Mouse (Mus musculus): ENCODE results near the gene Rhoc. TPM values are rescaled to one million over a fixed set of nuclear protein-coding genes. Genes with fewer than 3 reads are reported as not detected.
"Not testable (repeated sequence)": the region's sequence is repeated elsewhere in the genome, so short reads cannot be mapped to it uniquely, and the experiment has no call there.

The Rhoc gene
- 40.1 and 64.1 TPM in 2 replicates for polyA plus RNA-seq (2014; fragmentation: Nextera tagmentation; extraction: Ambion mirVana)

GRCm38 (mm10) chr3:104788075-104788474 is at the start of gene Rhoc:
TSS of gene Rhoc (plus strand) at chr3:104788375.
- Histone ChIP-seq H3K27ac (ENCODE audit: low read depth, low read length) (peak within 1 kb of the TSS; percentile 48), H3K4me2 (ENCODE audit: low read depth, low read length) (peak within 1 kb of the TSS; percentile 94), H3K36me3 (ENCODE audit: control insufficient read depth, insufficient read depth, low read length) (no peaks in the 10 kb centered on the region), H3K4me1 (ENCODE audit: control insufficient read depth, insufficient read depth, low read length) (0 out of 2 replicates have a peak, but pooled peaks cover 5% of the 10 kb centered on the region), H3K4me3 (ENCODE audit: low read depth, low read length) (peak within 1 kb of the TSS; percentile 48), H3K9ac (replicated peaks; ENCODE audit: low read depth, low read length) (peak within 1 kb of the TSS; percentile 52), H3K27me3 (ENCODE audit: control insufficient read depth, insufficient read depth, low read length) (peaks cover 11% of the 10 kb centered on the region), H3K9me3 (ENCODE audit: control insufficient read depth, low read length) (no peaks in the 10 kb centered on the region)
- ATAC-seq (ENCODE audit: low read depth) = no peak
- WGBS = 31% methylated on average over 3 of the region's 3 CpGs

- Histone ChIP-seq H3K4me2 (ENCODE audit: low read depth, low read length) (no peak overlapping the region), H3K4me1 (ENCODE audit: control insufficient read depth, insufficient read depth, low read length) (no peaks in the 10 kb centered on the region), H3K27me3 (ENCODE audit: control insufficient read depth, insufficient read depth, low read length) (no peaks in the 10 kb centered on the region), H3K4me3 (ENCODE audit: low read depth, low read length) (no peak overlapping the region), H3K9me3 (ENCODE audit: control insufficient read depth, low read length) (no peaks in the 10 kb centered on the region), H3K27ac (ENCODE audit: low read depth, low read length) (no peak overlapping the region), H3K9ac (replicated peaks; ENCODE audit: low read depth, low read length) (no peak overlapping the region), H3K36me3 (ENCODE audit: control insufficient read depth, insufficient read depth, low read length) (no peaks in the 10 kb centered on the region)
- ATAC-seq (ENCODE audit: low read depth) = no peak
- 92% methylated on average over 3 of the region's 3 CpGs for WGBS
Observed at GRCm38 (mm10) chr3:104741954-104742353, 46.2 kb upstream of the Rhoc start.

GRCm38 (mm10) chr3:104743161-104743560 is 45.0 kb upstream of the Rhoc start:
- no peak overlapping the region for H3K4me3 ChIP-seq (ENCODE audit: low read depth, low read length)
- WGBS = 57% methylated on average over 1 of the region's 1 CpGs
- no peak overlapping the region for H3K4me2 ChIP-seq (ENCODE audit: low read depth, low read length)
- H3K36me3 ChIP-seq (ENCODE audit: control insufficient read depth, insufficient read depth, low read length) = no peaks in the 10 kb centered on the region
- no peak overlapping the region for H3K27ac ChIP-seq (ENCODE audit: low read depth, low read length)
- no peak for ATAC-seq (ENCODE audit: low read depth)
- no peaks in the 10 kb centered on the region for H3K4me1 ChIP-seq (ENCODE audit: control insufficient read depth, insufficient read depth, low read length)
- H3K27me3 ChIP-seq (ENCODE audit: control insufficient read depth, insufficient read depth, low read length) = no peaks in the 10 kb centered on the region
- no peak overlapping the region for H3K9ac ChIP-seq (replicated peaks; ENCODE audit: low read depth, low read length)
- no peaks in the 10 kb centered on the region for H3K9me3 ChIP-seq (ENCODE audit: control insufficient read depth, low read length)

- Histone ChIP-seq H3K9me3 (ENCODE audit: control insufficient read depth, low read length) (no peaks in the 10 kb centered on the region), H3K9ac (replicated peaks; ENCODE audit: low read depth, low read length) (no peak overlapping the region), H3K27ac (ENCODE audit: low read depth, low read length) (no peak overlapping the region), H3K36me3 (ENCODE audit: control insufficient read depth, insufficient read depth, low read length) (no peaks in the 10 kb centered on the region), H3K4me1 (ENCODE audit: control insufficient read depth, insufficient read depth, low read length) (no peaks in the 10 kb centered on the region), H3K27me3 (ENCODE audit: control insufficient read depth, insufficient read depth, low read length) (no peaks in the 10 kb centered on the region), H3K4me2 (ENCODE audit: low read depth, low read length) (no peak overlapping the region), H3K4me3 (ENCODE audit: low read depth, low read length) (no peak overlapping the region)
- 81% methylated on average over 1 of the region's 1 CpGs for WGBS
- ATAC-seq (ENCODE audit: low read depth) = no peak
Observed at GRCm38 (mm10) chr3:104743864-104744263, 44.3 kb upstream of the Rhoc start.

- not testable (repeated sequence) for H3K9me3 ChIP-seq (ENCODE audit: control insufficient read depth, low read length); H3K36me3 ChIP-seq (ENCODE audit: control insufficient read depth, insufficient read depth, low read length); H3K27ac ChIP-seq (ENCODE audit: low read depth, low read length); H3K4me3 ChIP-seq (ENCODE audit: low read depth, low read length); H3K4me2 ChIP-seq (ENCODE audit: low read depth, low read length); H3K9ac ChIP-seq (replicated peaks; ENCODE audit: low read depth, low read length); H3K27me3 ChIP-seq (ENCODE audit: control insufficient read depth, insufficient read depth, low read length); H3K4me1 ChIP-seq (ENCODE audit: control insufficient read depth, insufficient read depth, low read length); ATAC-seq (ENCODE audit: low read depth)
- 19% methylated on average over 19 of the region's 25 CpGs for WGBS
Observed at GRCm38 (mm10) chr3:104752845-104753244, 35.3 kb upstream of the Rhoc start.

GRCm38 (mm10) chr3:104758406-104758805 is 29.8 kb upstream of the Rhoc start:
- H3K9ac ChIP-seq (replicated peaks; ENCODE audit: low read depth, low read length) = peak overlapping the region; percentile 39; the same call in 1 of the 2 replicates
- H3K27ac ChIP-seq (ENCODE audit: low read depth, low read length) = no peak overlapping the region
- no peaks in the 10 kb centered on the region for H3K9me3 ChIP-seq (ENCODE audit: control insufficient read depth, low read length)
- peak; percentile 82 for ATAC-seq (ENCODE audit: low read depth)
- H3K4me3 ChIP-seq (ENCODE audit: low read depth, low read length) = peak overlapping the region; percentile 30; the same call in 1 of the 2 replicates
- 3% methylated on average over 27 of the region's 27 CpGs for WGBS
- no peaks in the 10 kb centered on the region for H3K27me3 ChIP-seq (ENCODE audit: control insufficient read depth, insufficient read depth, low read length)
- H3K4me2 ChIP-seq (ENCODE audit: low read depth, low read length) = peak overlapping the region; percentile 54
- H3K36me3 ChIP-seq (ENCODE audit: control insufficient read depth, insufficient read depth, low read length) = no peaks in the 10 kb centered on the region
- H3K4me1 ChIP-seq (ENCODE audit: control insufficient read depth, insufficient read depth, low read length) = 0 out of 2 replicates have a peak, but pooled peaks cover 3% of the 10 kb centered on the region

- ATAC-seq (ENCODE audit: low read depth) = 0 out of 2 replicates have a peak, but pooled peaks have one; percentile 46
- no peaks in the 10 kb centered on the region for H3K27me3 ChIP-seq (ENCODE audit: control insufficient read depth, insufficient read depth, low read length)
- 0 out of 2 replicates have a peak, but pooled peaks cover 3% of the 10 kb centered on the region for H3K4me1 ChIP-seq (ENCODE audit: control insufficient read depth, insufficient read depth, low read length)
- 0 out of 2 replicates have a peak overlapping the region, but pooled peaks have one; percentile 39 for H3K9ac ChIP-seq (replicated peaks; ENCODE audit: low read depth, low read length)
- peak overlapping the region; percentile 30; the same call in 1 of the 2 replicates for H3K4me3 ChIP-seq (ENCODE audit: low read depth, low read length)
- H3K36me3 ChIP-seq (ENCODE audit: control insufficient read depth, insufficient read depth, low read length) = no peaks in the 10 kb centered on the region
- H3K27ac ChIP-seq (ENCODE audit: low read depth, low read length) = no peak overlapping the region
- WGBS = 12% methylated on average over 5 of the region's 5 CpGs
- peak overlapping the region; percentile 54 for H3K4me2 ChIP-seq (ENCODE audit: low read depth, low read length)
- H3K9me3 ChIP-seq (ENCODE audit: control insufficient read depth, low read length) = no peaks in the 10 kb centered on the region
Observed at GRCm38 (mm10) chr3:104758869-104759268, 29.3 kb upstream of the Rhoc start.

- H3K4me2 ChIP-seq (ENCODE audit: low read depth, low read length); H3K4me3 ChIP-seq (ENCODE audit: low read depth, low read length); H3K4me1 ChIP-seq (ENCODE audit: control insufficient read depth, insufficient read depth, low read length); H3K27me3 ChIP-seq (ENCODE audit: control insufficient read depth, insufficient read depth, low read length); ATAC-seq (ENCODE audit: low read depth); H3K36me3 ChIP-seq (ENCODE audit: control insufficient read depth, insufficient read depth, low read length); H3K9me3 ChIP-seq (ENCODE audit: control insufficient read depth, low read length); H3K27ac ChIP-seq (ENCODE audit: low read depth, low read length); H3K9ac ChIP-seq (replicated peaks; ENCODE audit: low read depth, low read length): not testable (repeated sequence)
- WGBS = 27% methylated on average over 17 of the region's 20 CpGs
Observed at GRCm38 (mm10) chr3:104762103-104762863, 25.9 kb upstream of the Rhoc start.

GRCm38 (mm10) chr3:104765021-104765420 is 23.2 kb upstream of the Rhoc start:
- Histone ChIP-seq H3K36me3 (ENCODE audit: control insufficient read depth, insufficient read depth, low read length) (no peaks in the 10 kb centered on the region), H3K27ac (ENCODE audit: low read depth, low read length) (no peak overlapping the region), H3K27me3 (ENCODE audit: control insufficient read depth, insufficient read depth, low read length) (no peaks in the 10 kb centered on the region), H3K9me3 (ENCODE audit: control insufficient read depth, low read length) (no peaks in the 10 kb centered on the region), H3K9ac (replicated peaks; ENCODE audit: low read depth, low read length) (no peak overlapping the region), H3K4me3 (ENCODE audit: low read depth, low read length) (no peak overlapping the region), H3K4me2 (ENCODE audit: low read depth, low read length) (no peak overlapping the region), H3K4me1 (ENCODE audit: control insufficient read depth, insufficient read depth, low read length) (no peaks in the 10 kb centered on the region)
- WGBS = 21% methylated on average over 4 of the region's 4 CpGs
- ATAC-seq (ENCODE audit: low read depth) = no peak

Data from neural tube, embryonic 14.5 days (tissue).